Mouse (Mus musculus) kidney, embryonic 14.5 days (tissue): Measurements from ENCODE around the gene Hyal3. TPM values are rescaled to one million over a fixed set of nuclear protein-coding genes. Genes with fewer than 3 reads are reported as not detected.

Experiments used
- ATAC-seq: fragments of 200-750 bp; cut with Nextera tagmentation; 2 replicates; pipeline ENCODE4 v1.8.0; 2017; ENCODE audit warnings: moderate number of reproducible peaks, mild to moderate bottlenecking, moderate TSS enrichment, moderate library complexity; ENCODE audit not compliant: low FRiP score, low TSS enrichment
- H3K27ac ChIP-seq: fragments of 300-500 bp; sonication (generic); 2 replicates; pipeline ENCODE4 v1.5.1; 2014; ENCODE audit warnings: low read depth, mild to moderate bottlenecking, low read length, moderate library complexity, mixed read lengths
- H3K27me3 ChIP-seq: fragments of 300-500 bp; sonication (generic); 2 replicates; pipeline ENCODE4 v1.6.1; 2014; ENCODE audit warnings: mild to moderate bottlenecking, low read length; ENCODE audit not compliant: control insufficient read depth, insufficient read depth
- H3K36me3 ChIP-seq: fragments of 300-500 bp; sonication (generic); 2 replicates; pipeline ENCODE4 v1.6.1; 2014; ENCODE audit warnings: low read length, mixed read lengths; ENCODE audit not compliant: control insufficient read depth, insufficient read depth
- H3K4me1 ChIP-seq: fragments of 300-500 bp; sonication (generic); 2 replicates; pipeline ENCODE4 v1.6.1; 2014; ENCODE audit warnings: low read length, mixed read lengths; ENCODE audit not compliant: control insufficient read depth, insufficient read depth
- H3K4me2 ChIP-seq: fragments of 300-500 bp; sonication (generic); replicated peaks from 2 replicates; pipeline ENCODE4 v1.6.1; 2014; ENCODE audit warnings: low read depth, mild to moderate bottlenecking, low read length
- H3K4me3 ChIP-seq: fragments of 300-500 bp; sonication (generic); 2 replicates; pipeline ENCODE4 v1.5.1; 2014; ENCODE audit warnings: mild to moderate bottlenecking, low read length
- H3K9ac ChIP-seq: fragments of 300-500 bp; sonication (generic); 2 replicates; pipeline ENCODE4 v1.6.1; 2014; ENCODE audit warnings: low read depth, mild to moderate bottlenecking, low read length, moderate library complexity
- H3K9me3 ChIP-seq: fragments of 300-500 bp; sonication (generic); 2 replicates; pipeline ENCODE4 v1.6.1; 2016; ENCODE audit warnings: low read length; ENCODE audit not compliant: control insufficient read depth
- WGBS: fragments of 180-500 bp; shearing (Covaris S2); extraction: QIAGEN DNeasy Blood & Tissue Kit; methylation state at CpG from one replicate; pipeline ENCODE4 v1.1.7; 2014; 5-methylcytosine and 5-hydroxymethylcytosine counted together
- polyA plus RNA-seq: library from polyadenylated mRNA; unstranded; fragments of >200 nt; fragmentation: Nextera tagmentation; extraction: Ambion mirVana; gene quantifications from 2 replicates; pipeline ENCODE4 v1.2.1, GENCODE M21; 2014

Hyal3 gene
- polyA plus RNA-seq, 1 experiment from 2014 or later = 0.84 TPM

GRCm38 (mm10) chr9:107624539-107624938 is 43.9 kb downstream of the Hyal3 start:
- peak overlapping the region; percentile 18; the same call in 1 of the 2 replicates for H3K9ac ChIP-seq
- ATAC-seq = no peak
- no peaks in the 10 kb centered on the region for H3K9me3 ChIP-seq
- H3K4me1 ChIP-seq = peaks cover 36% of the 10 kb centered on the region
- WGBS = 66% methylated on average over 5 of the region's 5 CpGs
- peaks cover 44% of the 10 kb centered on the region for H3K36me3 ChIP-seq
- peak overlapping the region; percentile 27; the same call in 1 of the 2 replicates for H3K27ac ChIP-seq
- no peak overlapping the region for H3K4me2 ChIP-seq
- no peak overlapping the region for H3K4me3 ChIP-seq
- no peaks in the 10 kb centered on the region for H3K27me3 ChIP-seq

GRCm38 (mm10) chr9:107624951-107625350 is 44.3 kb downstream of the Hyal3 start:
- 84% methylated on average over 3 of the region's 3 CpGs for WGBS
- Histone ChIP-seq H3K36me3 (peaks cover 43% of the 10 kb centered on the region), H3K4me3 (no peak overlapping the region), H3K27ac (peak overlapping the region; percentile 27; the same call in 1 of the 2 replicates), H3K9me3 (no peaks in the 10 kb centered on the region), H3K4me1 (peaks cover 39% of the 10 kb centered on the region), H3K9ac (no peak overlapping the region), H3K4me2 (no peak overlapping the region), H3K27me3 (no peaks in the 10 kb centered on the region)
- ATAC-seq = no peak

GRCm38 (mm10) chr9:107625351-107626128 is 44.9 kb downstream of the Hyal3 start:
- Histone ChIP-seq H3K9ac (no peak overlapping the region), H3K9me3 (no peaks in the 10 kb centered on the region), H3K27ac (no peak overlapping the region), H3K4me1 (peaks cover 42% of the 10 kb centered on the region), H3K4me3 (no peak overlapping the region), H3K36me3 (peaks cover 37% of the 10 kb centered on the region), H3K4me2 (no peak overlapping the region), H3K27me3 (no peaks in the 10 kb centered on the region)
- no peak for ATAC-seq
- 93% methylated on average over 12 of the region's 12 CpGs for WGBS

GRCm38 (mm10) chr9:107626158-107626843 is 45.7 kb downstream of the Hyal3 start:
- Histone ChIP-seq H3K27ac (peak overlapping the region; percentile 81), H3K4me2 (peak overlapping the region; percentile 31), H3K27me3 (no peaks in the 10 kb centered on the region), H3K9me3 (no peaks in the 10 kb centered on the region), H3K36me3 (peaks cover 37% of the 10 kb centered on the region), H3K9ac (peak overlapping the region; percentile 45; the same call in 1 of the 2 replicates), H3K4me1 (peaks cover 50% of the 10 kb centered on the region), H3K4me3 (no peak overlapping the region)
- WGBS = 35% methylated on average over 15 of the region's 15 CpGs
- ATAC-seq = no peak; the same call in 1 of the 2 replicates

GRCm38 (mm10) chr9:107626844-107627277 is 46.2 kb downstream of the Hyal3 start:
- WGBS = 3% methylated on average over 2 of the region's 2 CpGs
- Histone ChIP-seq H3K4me2 (peak overlapping the region; percentile 31), H3K4me1 (peaks cover 54% of the 10 kb centered on the region), H3K4me3 (no peak overlapping the region), H3K36me3 (peaks cover 41% of the 10 kb centered on the region), H3K27me3 (no peaks in the 10 kb centered on the region), H3K27ac (peak overlapping the region; percentile 81), H3K9ac (peak overlapping the region; percentile 51), H3K9me3 (no peaks in the 10 kb centered on the region)
- ATAC-seq = peak; percentile 69

GRCm38 (mm10) chr9:107627387-107628255 is 47.0 kb downstream of the Hyal3 start:
- Histone ChIP-seq H3K4me3 (no peak overlapping the region), H3K9ac (peak overlapping the region; percentile 51; the same call in 1 of the 2 replicates), H3K36me3 (peaks cover 37% of the 10 kb centered on the region), H3K4me2 (peak overlapping the region; percentile 31), H3K27ac (peak overlapping the region; percentile 81), H3K4me1 (peaks cover 62% of the 10 kb centered on the region), H3K9me3 (no peaks in the 10 kb centered on the region), H3K27me3 (no peaks in the 10 kb centered on the region)
- no peak; the same call in 1 of the 2 replicates for ATAC-seq
- WGBS = 37% methylated on average over 20 of the region's 20 CpGs

- 34% methylated on average over 15 of the region's 15 CpGs for WGBS
- no peak for ATAC-seq
- no peak overlapping the region for H3K4me3 ChIP-seq
Measured at GRCm38 (mm10) chr9:107628721-107629410, 48.2 kb downstream of the Hyal3 start.

GRCm38 (mm10) chr9:107629411-107629730 is 48.8 kb downstream of the Hyal3 start:
- Histone ChIP-seq H3K4me2 (no peak overlapping the region; the same call in 1 of the 2 replicates), H3K36me3 (peaks cover 28% of the 10 kb centered on the region), H3K27ac (peak overlapping the region; percentile 81; the same call in 1 of the 2 replicates), H3K9ac (no peak overlapping the region), H3K9me3 (no peaks in the 10 kb centered on the region), H3K4me3 (no peak overlapping the region), H3K27me3 (no peaks in the 10 kb centered on the region), H3K4me1 (peaks cover 65% of the 10 kb centered on the region)
- no peak for ATAC-seq
- 39% methylated on average over 4 of the region's 4 CpGs for WGBS

More at GRCm38 (mm10) chr9:107628721-107629410, 48.2 kb downstream of the Hyal3 start:
- no peaks in the 10 kb centered on the region for H3K9me3 ChIP-seq
- no peaks in the 10 kb centered on the region for H3K27me3 ChIP-seq
- peak overlapping the region; percentile 26 for H3K4me2 ChIP-seq
- H3K4me1 ChIP-seq = peaks cover 65% of the 10 kb centered on the region
- peaks cover 33% of the 10 kb centered on the region for H3K36me3 ChIP-seq
- no peak overlapping the region for H3K9ac ChIP-seq
- peak overlapping the region; percentile 81 for H3K27ac ChIP-seq
